Mouse (Mus musculus): ENCODE results near the gene Cnr2. TPM values are rescaled to one million over a fixed set of nuclear protein-coding genes. Genes with fewer than 3 reads are reported as not detected.

Cnr2 gene
- polyA plus RNA-seq, 1 experiment from 2014 or later, result 5.8 TPM

- no peak for DNase-seq (ENCODE audit: low spot score)
Observed at GRCm38 (mm10) chr4:135902606-135903242, 7.5 kb downstream of the Cnr2 start.

- no peak for DNase-seq (ENCODE audit: low spot score)
Observed at GRCm38 (mm10) chr4:135904810-135905209, 9.6 kb downstream of the Cnr2 start.

- no peak for DNase-seq (ENCODE audit: low spot score)
Observed at GRCm38 (mm10) chr4:135906633-135907032, 11.4 kb downstream of the Cnr2 start.

GRCm38 (mm10) chr4:135909326-135910066 lies 14.3 kb downstream of the Cnr2 start:
- DNase-seq (ENCODE audit: low spot score), result no peak

- DNase-seq (ENCODE audit: low spot score), result peak; percentile 42
Observed at GRCm38 (mm10) chr4:135911531-135911930, 16.3 kb downstream of the Cnr2 start.

GRCm38 (mm10) chr4:135912164-135912563 lies 17.0 kb downstream of the Cnr2 start:
- DNase-seq (ENCODE audit: low spot score), result no peak

GRCm38 (mm10) chr4:135912835-135913234 lies 17.6 kb downstream of the Cnr2 start:
- DNase-seq (ENCODE audit: low spot score), result no peak

GRCm38 (mm10) chr4:135913433-135913832 lies 18.2 kb downstream of the Cnr2 start:
- DNase-seq (ENCODE audit: low spot score), result no peak

GRCm38 (mm10) chr4:135918635-135919279 lies 23.6 kb downstream of the Cnr2 start:
- no peak for DNase-seq (ENCODE audit: low spot score)

GRCm38 (mm10) chr4:135919280-135919639 lies 24.1 kb downstream of the Cnr2 start:
- DNase-seq (ENCODE audit: low spot score), result no peak

- peak; percentile 98 for DNase-seq (ENCODE audit: low spot score)
Observed at GRCm38 (mm10) chr4:135920304-135921241, 25.4 kb downstream of the Cnr2 start, which contains the start of gene Fuca1. TSS of gene Fuca1 (plus strand) at chr4:135920735.

- DNase-seq (ENCODE audit: low spot score), result peak; percentile 23
Observed at GRCm38 (mm10) chr4:135921257-135922120, 26.3 kb downstream of the Cnr2 start.

- no peak for DNase-seq (ENCODE audit: low spot score)
Observed at GRCm38 (mm10) chr4:135922190-135922589, 27.0 kb downstream of the Cnr2 start.

GRCm38 (mm10) chr4:135924418-135924817 lies 29.2 kb downstream of the Cnr2 start:
- DNase-seq (ENCODE audit: low spot score), result no peak

GRCm38 (mm10) chr4:135925341-135925740 lies 30.1 kb downstream of the Cnr2 start:
- DNase-seq (ENCODE audit: low spot score), result no peak

- no peak for DNase-seq (ENCODE audit: low spot score)
Observed at GRCm38 (mm10) chr4:135926195-135926808, 31.1 kb downstream of the Cnr2 start.

- DNase-seq (ENCODE audit: low spot score), result no peak
Observed at GRCm38 (mm10) chr4:135926861-135927260, 31.7 kb downstream of the Cnr2 start.

GRCm38 (mm10) chr4:135928376-135928775 lies 33.2 kb downstream of the Cnr2 start:
- DNase-seq (ENCODE audit: low spot score), result no peak

- no peak for DNase-seq (ENCODE audit: low spot score)
Observed at GRCm38 (mm10) chr4:135929405-135929804, 34.2 kb downstream of the Cnr2 start.

- no peak for DNase-seq (ENCODE audit: low spot score)
Observed at GRCm38 (mm10) chr4:135929828-135930227, 34.6 kb downstream of the Cnr2 start.

Data from thymus, postnatal 0 days (tissue).